Mouse (Mus musculus): ENCODE measurements at regions not wholly inside any gene's neighbourhood (a gene's known extent, or its start where the extent isn't known, plus 50 kb on each side); places are given as distances from the start of the nearest gene placed in this dataset.

DNA sequence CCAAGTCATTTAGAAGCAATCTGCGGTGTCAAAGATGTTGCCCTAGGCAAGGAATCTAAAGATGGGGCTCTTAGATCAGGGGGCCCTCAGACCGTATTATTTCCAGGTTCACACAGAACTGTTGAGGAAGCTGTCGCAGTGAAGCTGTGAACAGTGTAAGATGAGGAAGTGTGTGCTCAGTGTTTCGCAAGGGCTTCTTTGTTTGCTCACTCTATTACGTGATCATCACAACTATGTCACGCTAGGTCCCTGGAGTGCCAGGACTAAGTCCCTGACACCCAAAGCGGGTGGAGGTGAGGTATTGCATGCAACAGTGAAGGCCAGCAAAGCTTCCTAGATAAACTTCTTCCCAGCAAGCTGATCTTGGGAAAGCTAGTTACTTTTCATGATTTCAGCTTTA is 254.4 kb downstream of the Hlx start:
- DNase-seq (ENCODE audit: low spot score in 2 of 2), result no peak

- DNase-seq (ENCODE audit: low spot score in 2 of 2), result no peak
These were observed 269.8 kb downstream of the Hlx start for GRCm38 (mm10) chr1:184462481-184463124.

DNA sequence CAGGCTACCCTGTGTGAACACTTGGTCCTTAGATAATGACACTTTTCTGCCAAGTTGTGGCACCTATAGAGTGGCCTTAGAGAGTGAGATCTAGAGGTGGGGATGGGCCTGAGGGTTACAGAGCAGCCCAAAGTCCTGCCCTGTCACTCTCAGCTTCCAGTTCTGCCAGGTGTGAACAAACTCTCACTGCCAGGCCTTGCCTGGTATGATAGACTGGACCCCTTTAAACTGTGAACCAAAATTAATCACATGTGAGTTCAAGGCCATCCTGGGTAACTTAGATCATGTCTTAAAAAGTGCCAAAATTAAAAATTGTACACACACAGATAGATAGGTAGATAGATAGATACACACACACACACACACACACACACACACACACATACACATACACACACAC is 271.0 kb downstream of the Hlx start:
- no peak for DNase-seq (ENCODE audit: low spot score in 2 of 2)

GRCm38 (mm10) chr1:184456727-184457126 is 275.7 kb downstream of the Hlx start:
- no peak for DNase-seq (ENCODE audit: low spot score in 2 of 2)

DNA sequence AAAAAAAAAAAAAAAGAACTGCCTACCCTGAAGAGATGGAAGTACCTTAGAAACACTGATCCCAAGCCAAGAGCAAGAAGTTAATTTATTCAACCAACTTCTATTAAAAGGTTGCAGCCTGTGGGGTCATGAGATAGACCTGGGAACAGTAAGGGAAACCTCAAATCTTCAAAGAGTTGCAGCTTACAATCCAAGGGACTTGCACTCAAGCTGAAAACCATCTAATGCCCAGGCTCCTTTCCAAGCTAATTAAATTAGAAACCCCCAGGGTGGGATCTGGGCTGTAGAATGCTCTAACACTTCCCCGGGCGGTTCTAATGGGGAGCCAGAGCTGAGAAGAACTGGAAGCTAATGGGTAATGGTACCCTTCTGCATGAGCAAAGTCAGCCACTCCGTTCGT is 278.0 kb downstream of the Hlx start:
- no peak for DNase-seq (ENCODE audit: low spot score in 2 of 2)

- DNase-seq (ENCODE audit: low spot score in 2 of 2), result no peak
These were observed 278.7 kb downstream of the Hlx start for GRCm38 (mm10) chr1:184453673-184454072.

GRCm38 (mm10) chr1:184453061-184453460 is 279.4 kb downstream of the Hlx start:
- no peak for DNase-seq (ENCODE audit: low spot score in 2 of 2)

DNA sequence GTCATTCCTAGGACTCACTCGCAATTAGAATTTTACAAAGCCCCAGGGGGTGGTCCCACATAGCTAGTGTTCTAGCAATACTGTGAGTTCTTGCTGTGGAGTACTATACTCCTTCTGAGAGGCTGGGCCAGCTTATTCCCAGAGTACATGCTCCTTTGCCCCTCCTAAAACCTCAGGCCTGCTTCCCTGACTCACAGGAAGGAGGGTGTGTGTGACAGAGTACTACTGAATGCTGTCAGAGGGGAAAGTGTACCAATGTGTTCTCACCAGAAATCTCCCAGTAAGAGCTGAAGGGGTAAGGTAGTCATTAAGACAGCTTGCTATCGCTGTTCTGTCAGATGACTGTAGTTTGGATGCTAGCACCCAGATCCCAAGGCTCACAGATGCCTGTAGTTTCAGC is 280.7 kb downstream of the Hlx start:
- DNase-seq (ENCODE audit: low spot score in 2 of 2), result no peak

- DNase-seq (ENCODE audit: low spot score in 2 of 2), result no peak
These were observed 283.4 kb downstream of the Hlx start for GRCm38 (mm10) chr1:184449007-184449406.

GRCm38 (mm10) chr1:184447911-184448310 is 284.5 kb downstream of the Hlx start:
- peak; percentile 52 to 71 for DNase-seq (ENCODE audit: low spot score in 2 of 2)

DNA sequence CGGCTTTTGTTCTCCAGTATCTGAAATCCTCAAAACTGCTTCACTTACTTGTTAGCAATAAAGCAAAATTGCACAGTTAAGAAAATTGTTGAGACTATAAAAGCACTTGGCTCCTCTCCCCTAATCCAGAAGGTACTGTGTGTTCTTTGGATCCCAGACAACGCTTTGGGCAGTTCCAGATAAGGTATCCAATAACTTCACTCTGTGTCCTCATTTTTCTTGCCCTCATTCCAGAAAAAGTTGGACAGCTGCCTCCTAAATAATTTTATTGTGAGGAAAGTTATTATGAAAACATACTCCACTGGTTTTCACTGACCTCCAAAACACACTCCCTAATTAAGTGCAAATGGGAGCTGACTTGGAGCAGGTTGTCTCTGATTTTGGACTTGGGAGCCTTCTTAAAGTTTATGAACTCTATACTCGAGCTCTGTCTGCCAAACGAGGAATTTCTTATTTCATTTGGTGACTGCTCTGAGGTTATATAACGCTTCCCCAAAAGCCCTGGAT is 285.2 kb downstream of the Hlx start:
- DNase-seq (ENCODE audit: low spot score in 2 of 2), result no peak

- DNase-seq (ENCODE audit: low spot score in 2 of 2), result peak in 1 of 2 experiments; percentile 18
These were observed 288.2 kb downstream of the Hlx start for GRCm38 (mm10) chr1:184444189-184444588.

- DNase-seq (ENCODE audit: low spot score in 2 of 2), result no peak
These were observed 289.7 kb downstream of the Hlx start for GRCm38 (mm10) chr1:184442701-184443100.

DNA sequence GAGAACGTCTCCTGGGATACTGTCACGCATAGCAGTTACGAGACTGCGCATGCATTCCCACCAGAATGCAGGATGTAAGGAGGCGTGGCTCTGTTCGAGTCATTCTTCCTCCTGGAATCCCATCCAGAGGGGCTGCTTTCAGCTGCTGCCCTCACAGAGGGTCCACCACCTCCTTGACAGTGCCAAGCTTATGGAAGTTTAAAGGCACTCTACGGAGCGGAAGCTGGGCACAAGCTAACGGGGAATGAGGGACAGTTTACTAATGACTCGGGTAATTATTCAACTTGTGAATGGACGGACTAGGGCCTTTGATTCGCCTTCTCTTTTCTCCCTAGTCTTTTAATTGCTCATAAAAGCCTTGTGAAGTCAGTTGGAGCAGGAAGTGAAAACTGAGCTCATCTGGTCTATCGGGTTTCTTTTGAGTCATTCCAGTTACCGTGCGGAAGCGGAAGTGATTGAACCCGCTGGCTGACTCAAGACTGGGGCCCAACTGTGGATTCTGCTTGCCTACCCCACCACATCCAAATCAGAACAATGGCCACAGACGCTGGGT is 291.3 kb downstream of the Hlx start:
- peak; percentile 4 to 50 for DNase-seq (ENCODE audit: low spot score in 2 of 2)

DNA sequence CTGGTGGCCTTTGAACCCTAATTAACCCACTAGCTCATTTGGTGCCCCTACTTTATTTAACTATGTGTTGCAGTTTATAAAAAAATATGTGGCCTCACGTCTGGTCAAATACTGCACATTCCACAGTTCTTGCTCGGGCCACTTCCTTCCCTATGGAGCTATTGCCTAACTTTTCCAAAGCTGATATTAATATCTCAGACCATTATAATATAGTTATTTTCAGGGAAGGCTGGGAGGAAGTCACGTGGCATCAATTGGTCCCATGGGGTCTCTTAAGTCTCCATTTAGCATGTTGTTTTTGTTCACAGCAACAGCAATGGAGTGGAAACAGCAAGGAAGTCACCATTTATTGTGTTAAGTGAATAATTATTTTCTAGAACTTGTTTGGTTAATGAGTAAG is 292.9 kb downstream of the Hlx start:
- no peak for DNase-seq (ENCODE audit: low spot score in 2 of 2)

GRCm38 (mm10) chr1:184436387-184436786 is 296.0 kb downstream of the Hlx start:
- no peak for DNase-seq (ENCODE audit: low spot score in 2 of 2)

DNA sequence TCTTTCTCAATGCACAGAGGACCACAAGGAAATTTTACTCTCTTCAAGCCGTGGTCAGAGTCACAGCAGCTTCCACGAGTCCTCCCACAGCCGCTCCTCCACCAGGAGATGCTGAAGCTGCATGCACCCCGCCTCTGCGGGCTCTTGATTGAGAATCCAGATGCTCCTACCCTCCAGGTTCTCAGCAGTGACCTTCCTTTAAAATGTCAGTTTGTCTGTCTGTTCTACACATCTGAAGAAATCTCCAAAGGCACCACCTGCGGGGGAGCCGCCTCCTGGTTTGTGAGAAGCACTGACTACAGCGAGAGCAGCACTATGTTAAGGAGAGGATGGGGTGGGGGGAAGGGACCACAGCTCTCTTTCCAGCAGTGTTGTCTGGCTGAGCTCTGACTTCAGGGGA is 303.8 kb downstream of the Hlx start:
- no peak for DNase-seq (ENCODE audit: low spot score in 2 of 2)

DNA sequence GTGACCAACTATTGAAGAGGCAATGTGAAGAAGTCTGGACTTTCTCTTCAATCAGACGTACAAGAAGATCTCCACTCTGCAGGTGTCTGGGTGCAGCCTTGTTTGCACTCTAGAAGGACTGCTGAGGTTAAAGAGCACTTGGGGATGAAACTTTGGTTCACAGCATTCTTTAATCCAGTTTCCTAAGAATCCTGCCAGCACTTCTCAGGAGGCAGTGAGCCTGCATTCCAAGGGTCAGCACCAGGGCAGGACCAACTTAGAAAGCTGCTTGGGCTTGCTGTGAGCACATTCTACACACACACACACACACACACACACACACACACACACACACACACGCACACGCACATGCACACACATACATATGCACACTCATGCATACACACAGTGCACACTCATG is 304.4 kb downstream of the Hlx start:
- DNase-seq (ENCODE audit: low spot score in 2 of 2), result no peak

GRCm38 (mm10) chr1:184425694-184426093 is 306.7 kb downstream of the Hlx start:
- DNase-seq (ENCODE audit: low spot score in 2 of 2), result no peak

- DNase-seq (ENCODE audit: low spot score in 2 of 2), result no peak
These were observed 308.4 kb downstream of the Hlx start for GRCm38 (mm10) chr1:184424035-184424434.

DNA sequence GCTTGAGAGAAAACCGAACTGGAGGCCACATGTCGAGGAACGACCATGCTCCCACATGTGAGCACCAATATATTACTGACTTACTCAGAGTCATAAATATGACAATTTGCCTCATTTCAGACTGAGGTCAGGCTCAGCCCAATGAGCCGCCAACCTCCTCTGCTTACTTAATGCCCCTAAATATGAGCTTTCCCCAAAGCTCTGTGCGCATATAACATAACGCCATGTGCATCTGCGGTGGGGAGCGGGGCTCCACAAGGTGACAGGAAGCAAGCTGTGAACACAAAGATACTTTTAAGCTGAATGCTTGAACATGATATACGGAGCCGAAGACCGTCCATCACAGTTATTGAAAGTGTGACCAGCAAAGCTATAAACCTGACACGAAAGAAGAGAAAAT is 319.8 kb downstream of the Hlx start:
- DNase-seq (ENCODE audit: low spot score in 2 of 2), result no peak

DNA sequence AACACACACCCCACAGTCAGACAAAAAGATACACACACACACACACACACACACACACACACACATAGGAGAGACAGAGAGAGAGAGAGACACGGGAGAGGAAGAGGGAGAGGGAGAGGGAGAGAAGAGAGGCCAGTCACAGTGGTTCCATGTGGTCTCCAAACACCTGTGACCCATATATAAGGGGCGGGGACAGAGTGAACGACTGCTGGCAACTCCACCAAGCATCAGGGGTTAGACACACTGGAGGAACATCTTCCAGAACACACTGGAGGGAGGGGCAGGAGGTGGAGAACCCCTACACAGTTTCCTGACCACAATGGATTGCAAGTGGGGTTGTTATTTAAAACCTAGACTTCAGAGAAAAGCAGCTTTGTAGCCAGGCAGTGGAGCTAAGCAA is 321.4 kb downstream of the Hlx start:
- DNase-seq (ENCODE audit: low spot score in 2 of 2), result no peak

DNA sequence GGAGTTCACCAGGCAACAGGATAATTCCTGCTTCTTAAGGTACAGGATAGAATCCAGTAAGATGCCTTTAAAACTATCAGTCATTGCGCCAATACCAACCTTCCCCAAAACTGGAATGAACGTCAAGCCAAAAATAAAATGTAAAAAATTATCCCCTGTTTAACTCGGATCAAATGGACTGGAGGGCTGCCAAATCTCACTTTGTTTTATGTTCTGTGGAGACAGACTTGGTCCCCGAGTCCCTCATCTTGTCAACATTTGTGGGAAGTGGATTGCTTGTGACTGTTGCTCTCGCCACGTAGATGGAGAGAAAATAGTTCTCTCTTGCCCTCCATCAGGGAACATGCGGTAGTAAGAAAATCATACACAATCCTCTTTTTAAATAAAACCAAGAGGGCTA is 322.4 kb downstream of the Hlx start:
- no peak for DNase-seq (ENCODE audit: low spot score in 2 of 2)

DNA sequence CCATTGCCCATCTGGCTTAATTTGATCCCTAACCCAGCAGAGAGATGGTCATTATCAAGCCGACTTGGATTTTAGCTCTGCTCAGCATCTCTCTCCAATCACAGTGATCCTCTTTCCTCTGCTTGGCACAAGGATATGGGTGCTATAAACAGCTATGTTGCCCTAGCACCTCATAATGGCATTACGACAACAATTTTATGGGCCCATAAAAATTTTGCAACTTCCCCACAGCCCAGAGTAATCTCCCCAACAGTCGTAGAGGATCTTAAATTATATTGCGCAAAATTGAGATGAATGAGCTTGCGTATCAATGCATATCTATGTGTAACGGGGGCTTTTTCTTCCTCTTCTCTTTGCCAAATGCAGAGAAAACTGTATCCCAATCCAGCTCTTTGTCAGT is 329.4 kb downstream of the Hlx start:
- DNase-seq (ENCODE audit: low spot score in 2 of 2), result no peak

All from natural killer cell, adult 2 months (primary cell).